ENCODE assay signal across 8 mouse cellular contexts in the genomic region with DNA sequence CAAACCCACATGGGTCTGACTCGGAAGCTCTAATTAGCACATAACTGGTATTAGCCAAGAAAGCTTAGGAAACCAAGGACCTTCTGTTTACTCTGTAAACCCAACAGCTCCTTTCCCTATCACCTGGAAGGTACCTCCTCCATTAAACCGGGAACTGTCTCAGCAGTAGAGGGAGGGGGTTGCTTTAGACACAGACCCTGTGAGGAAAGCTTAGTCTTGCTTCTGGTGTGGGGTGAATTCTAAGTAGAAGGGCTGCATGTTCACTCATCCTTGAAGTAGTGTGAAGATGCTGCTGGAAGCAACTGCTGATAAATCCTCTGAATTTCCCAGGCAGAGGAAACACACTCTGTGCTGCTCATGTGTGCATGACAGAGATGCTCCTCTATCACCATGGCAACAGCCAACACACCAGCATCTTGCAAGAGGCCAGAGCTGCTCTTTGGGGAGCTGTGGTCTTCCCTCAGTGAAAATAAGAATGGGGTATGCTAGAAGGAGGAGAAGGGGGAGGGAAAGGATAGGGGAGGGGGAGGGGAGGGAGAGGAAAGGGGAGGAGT. TPM values are rescaled to one million over a fixed set of nuclear protein-coding genes. Genes with fewer than 3 reads are reported as not detected.
DNase-seq lines count a peak whose midpoint lies in the region; ATAC-seq and TF ChIP-seq lines count a peak whose summit lies in the region.

No protein-coding gene starts in this region.

- no peak for TF ChIP-seq EP300 in stomach, postnatal 0 days (optimal IDR thresholded peaks at IDR 0.05)

- H3K27me3 ChIP-seq in hindbrain, embryonic 11.5 days (ENCODE audit: control insufficient read depth, insufficient read depth, low read length) = no peaks in the 10 kb centered on the region
- H3K27me3 ChIP-seq in midbrain, embryonic 12.5 days = no peaks in the 10 kb centered on the region
- H3K27me3 ChIP-seq in stomach, postnatal 0 days (ENCODE audit: control insufficient read depth, insufficient read depth, low read length) = no peaks in the 10 kb centered on the region

- WGBS in hindbrain, embryonic 11.5 days = 33% methylated on average over 2 of the region's 2 CpGs
- 26% methylated on average over 2 of the region's 2 CpGs for WGBS in midbrain, embryonic 12.5 days
- WGBS in stomach, postnatal 0 days = 39% methylated on average over 2 of the region's 2 CpGs

- H3K9ac ChIP-seq in hindbrain, embryonic 11.5 days (ENCODE audit: low read depth, low read length) = no peak overlapping the region
- H3K9ac ChIP-seq in midbrain, embryonic 12.5 days (replicated peaks) = no peak overlapping the region
- no peak overlapping the region for H3K9ac ChIP-seq in stomach, postnatal 0 days (ENCODE audit: low read length)

- TF ChIP-seq CTCF in stomach, postnatal 0 days (IDR thresholded peaks at IDR 0.05; ENCODE audit: low read depth) = no peak

- H3K9me3 ChIP-seq in hindbrain, embryonic 11.5 days (ENCODE audit: control insufficient read depth, low read length) = no peaks in the 10 kb centered on the region
- no peaks in the 10 kb centered on the region for H3K9me3 ChIP-seq in midbrain, embryonic 12.5 days
- H3K9me3 ChIP-seq in stomach, postnatal 0 days (ENCODE audit: control insufficient read depth, low read length) = no peaks in the 10 kb centered on the region

- ATAC-seq in hindbrain, embryonic 11.5 days (ENCODE audit: low FRiP score) = peak; percentile 73
- peak; percentile 64 for ATAC-seq in midbrain, embryonic 12.5 days (ENCODE audit: low FRiP score, low read depth)
- no peak for ATAC-seq in stomach, postnatal 0 days (ENCODE audit: low FRiP score, low TSS enrichment)

- DNase-seq in lung, postnatal 10 days = peak; percentile 14
- DNase-seq in lung, postnatal 4 days = no peak
- DNase-seq in hindbrain, embryonic 11.5 days (ENCODE audit: low spot score) = peak; percentile 64
- DNase-seq in adrenal gland, postnatal 4 days (ENCODE audit: low spot score in 2 of 2) = no peak
- DNase-seq in ovary, postnatal 14 days (ENCODE audit: low spot score) = no peak
- no peak for DNase-seq in gastrocnemius, postnatal 4 days (ENCODE audit: low spot score in 2 of 2)
- no peak for DNase-seq in stomach, postnatal 0 days (ENCODE audit: low spot score)

- H3K4me1 ChIP-seq in hindbrain, embryonic 11.5 days (replicated peaks; ENCODE audit: control insufficient read depth, insufficient read depth, low read length) = peaks cover 11% of the 10 kb centered on the region
- H3K4me1 ChIP-seq in midbrain, embryonic 12.5 days = peaks cover 42% of the 10 kb centered on the region
- H3K4me1 ChIP-seq in stomach, postnatal 0 days (replicated peaks; ENCODE audit: control insufficient read depth, insufficient read depth) = no peaks in the 10 kb centered on the region

- H3K36me3 ChIP-seq in hindbrain, embryonic 11.5 days (ENCODE audit: control insufficient read depth, insufficient read depth, low read length) = no peaks in the 10 kb centered on the region
- H3K36me3 ChIP-seq in midbrain, embryonic 12.5 days = no peaks in the 10 kb centered on the region
- H3K36me3 ChIP-seq in stomach, postnatal 0 days (ENCODE audit: control insufficient read depth, insufficient read depth, low read length) = no peaks in the 10 kb centered on the region

- H3K4me3 ChIP-seq in hindbrain, embryonic 11.5 days (ENCODE audit: low read depth, low read length) = no peak overlapping the region
- no peak overlapping the region for H3K4me3 ChIP-seq in midbrain, embryonic 12.5 days
- no peak overlapping the region for H3K4me3 ChIP-seq in stomach, postnatal 0 days (ENCODE audit: low read depth, low read length)

- no peak overlapping the region for H3K4me2 ChIP-seq in hindbrain, embryonic 11.5 days (replicated peaks; ENCODE audit: low read depth, low read length)
- peak overlapping the region; percentile 17 for H3K4me2 ChIP-seq in midbrain, embryonic 12.5 days (replicated peaks)
- no peak overlapping the region for H3K4me2 ChIP-seq in stomach, postnatal 0 days (replicated peaks; ENCODE audit: low read depth)

- H3K27ac ChIP-seq in hindbrain, embryonic 11.5 days (ENCODE audit: low read depth, low read length) = peak overlapping the region; percentile 75; the same call in 1 of the 2 replicates
- peak overlapping the region; percentile 79 for H3K27ac ChIP-seq in midbrain, embryonic 12.5 days (replicated peaks)
- no peak overlapping the region for H3K27ac ChIP-seq in stomach, postnatal 0 days (replicated peaks)

RNA-seq across cellular contexts. Expression of a gene that starts 8.4 kb away (rescaled TPM):
- polyA plus RNA-seq in hindbrain, embryonic 11.5 days (2014; fragmentation: Nextera tagmentation; extraction: Ambion mirVana) = 6.0 and 6.2 TPM in 2 replicates
- polyA plus RNA-seq in midbrain, embryonic 12.5 days (2016; fragmentation: Nextera tagmentation; extraction: Ambion mirVana) = 6.6 and 7.4 TPM in 2 replicates
- 10 to 100 TPM; 30.8 to 43.9 TPM for total RNA-seq in adrenal gland, postnatal 4 days (2021)
- total RNA-seq in gastrocnemius, postnatal 4 days (2021) = 1 to 10 TPM; 2.6 to 3.4 TPM
- polyA plus RNA-seq in stomach, postnatal 0 days (2015; fragmentation: Nextera tagmentation; extraction: Ambion mirVana) = 4.5 and 4.7 TPM in 2 replicates

Comparison
In these comparisons a context has a peak if more than half of its experiments do, and no peak if none do; other contexts are left out.
1. DNase-seq: peak in lung, postnatal 10 days (single experiment) and hindbrain, embryonic 11.5 days (single experiment); none in lung, postnatal 4 days (0 of 2), adrenal gland, postnatal 4 days (0 of 2), ovary, postnatal 14 days (single experiment), gastrocnemius, postnatal 4 days (0 of 2) and stomach, postnatal 0 days (single experiment).